Comparison of ENCODE assay signal across 9 mouse cellular contexts in the genomic region with DNA sequence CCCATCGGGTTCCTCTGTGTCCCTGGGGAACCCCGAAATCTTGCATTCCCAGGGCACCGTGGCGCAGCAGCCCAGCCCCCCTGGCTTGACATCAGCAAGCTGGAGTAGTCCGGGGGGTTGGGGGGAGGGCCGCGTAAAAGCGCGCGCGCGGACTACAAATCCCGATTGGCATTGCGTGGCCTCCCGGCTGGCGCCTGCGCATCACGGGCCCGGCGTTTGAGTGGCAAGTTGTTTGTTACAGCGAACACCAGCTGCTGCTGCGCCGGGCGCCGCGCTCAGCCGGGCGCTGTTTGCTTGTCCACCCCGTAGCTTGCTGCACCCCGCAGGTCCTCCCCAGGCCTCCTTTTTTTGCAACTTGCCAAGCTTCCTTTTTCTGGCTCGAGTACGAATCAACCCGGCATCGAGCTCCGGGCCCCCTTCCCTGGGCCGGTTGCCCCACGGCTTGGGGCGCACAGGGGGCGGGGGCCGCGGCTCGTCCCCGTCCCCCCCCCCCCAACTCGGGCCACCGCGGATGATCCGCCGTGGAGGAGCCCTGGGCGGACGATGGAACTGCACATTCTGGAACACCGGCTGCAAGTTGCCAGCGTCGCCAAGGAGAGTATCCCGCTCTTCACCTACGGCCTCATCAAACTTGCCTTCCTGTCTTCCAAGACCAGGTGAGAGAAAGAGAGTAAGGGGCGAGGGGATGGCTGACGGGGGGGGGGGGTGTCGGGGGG. TPM values are rescaled to one million over a fixed set of nuclear protein-coding genes. Genes with fewer than 3 reads are reported as not detected.
DNase-seq lines count a peak whose midpoint lies in the region; ATAC-seq lines count a peak whose summit lies in the region.
"Had no signal": no experiment of that assay in that cellular context is flagged by ENCODE, and none has a peak within 500 bp of the region (broad histone marks: within the 10 kb centered on the region; RNA-seq: fewer than 3 reads in every experiment).

Castor2 (plus strand) TSS at position 216 of the 716 bp plus-strand sequence.

- peak; percentile 37 for DNase-seq in 3134 (ENCODE audit: extremely low read depth, insufficient read length, low spot score)
- DNase-seq in adrenal gland, postnatal 25 days: peak; percentile 95
- DNase-seq in heart, adult 8-10 months (ENCODE audit: low spot score): peak; percentile 93
- peak; percentile 93 to 94 for DNase-seq in kidney, adult 8-10 months
- peak; percentile 98 for DNase-seq in midbrain, embryonic 14.5 days
- peak; percentile 55 for DNase-seq in spleen, adult 12 weeks (ENCODE audit: low spot score)

- peaks cover 26% of the 10 kb centered on the region for H3K4me1 ChIP-seq in embryonic facial prominence, embryonic 12.5 days
- H3K4me1 ChIP-seq in limb, embryonic 12.5 days (replicated peaks): peaks cover 32% of the 10 kb centered on the region
- H3K4me1 ChIP-seq in midbrain, embryonic 14.5 days (ENCODE audit: control insufficient read depth, insufficient read depth, low read length): peaks cover 14% of the 10 kb centered on the region

- peak within 1 kb of the TSS; percentile 65 for H3K4me3 ChIP-seq in embryonic facial prominence, embryonic 12.5 days
- peak within 1 kb of the TSS; percentile 78 for H3K4me3 ChIP-seq in limb, embryonic 12.5 days (replicated peaks)
- peak within 1 kb of the TSS; percentile 81 for H3K4me3 ChIP-seq in midbrain, embryonic 14.5 days (replicated peaks; ENCODE audit: low read depth, low read length)

- H3K4me2 ChIP-seq in embryonic facial prominence, embryonic 12.5 days (replicated peaks): peak within 1 kb of the TSS; percentile 92
- peak within 1 kb of the TSS; percentile 94 for H3K4me2 ChIP-seq in limb, embryonic 12.5 days
- peak within 1 kb of the TSS; percentile 90 for H3K4me2 ChIP-seq in midbrain, embryonic 14.5 days (ENCODE audit: low read length)

- H3K9ac ChIP-seq in embryonic facial prominence, embryonic 12.5 days: peak within 1 kb of the TSS; percentile 72
- peak within 1 kb of the TSS; percentile 76 for H3K9ac ChIP-seq in limb, embryonic 12.5 days (replicated peaks)
- peak within 1 kb of the TSS; percentile 82 for H3K9ac ChIP-seq in midbrain, embryonic 14.5 days (replicated peaks; ENCODE audit: low read length)

- H3K27me3 ChIP-seq in embryonic facial prominence, embryonic 12.5 days: no peaks in the 10 kb centered on the region
- no peaks in the 10 kb centered on the region for H3K27me3 ChIP-seq in limb, embryonic 12.5 days
- H3K27me3 ChIP-seq in midbrain, embryonic 14.5 days (ENCODE audit: control insufficient read depth, insufficient read depth, low read length): no peaks in the 10 kb centered on the region

- no peaks in the 10 kb centered on the region for H3K36me3 ChIP-seq in embryonic facial prominence, embryonic 12.5 days
- H3K36me3 ChIP-seq in limb, embryonic 12.5 days: no peaks in the 10 kb centered on the region
- no peaks in the 10 kb centered on the region for H3K36me3 ChIP-seq in midbrain, embryonic 14.5 days (ENCODE audit: control insufficient read depth, insufficient read depth, low read length)
- H3K36me3 ChIP-seq: G1E had no signal

- H3K27ac ChIP-seq in embryonic facial prominence, embryonic 12.5 days: peak within 1 kb of the TSS; percentile 74
- peak within 1 kb of the TSS; percentile 78 for H3K27ac ChIP-seq in limb, embryonic 12.5 days
- peak within 1 kb of the TSS; percentile 91 for H3K27ac ChIP-seq in midbrain, embryonic 14.5 days (replicated peaks; ENCODE audit: low read depth, low read length)

- under 1% methylated on average over 52 of the region's 58 CpGs for WGBS in embryonic facial prominence, embryonic 12.5 days
- WGBS in limb, embryonic 12.5 days: under 1% methylated on average over 56 of the region's 58 CpGs
- under 1% methylated on average over 52 of the region's 58 CpGs for WGBS in midbrain, embryonic 14.5 days

- H3K9me3 ChIP-seq in embryonic facial prominence, embryonic 12.5 days: no peaks in the 10 kb centered on the region
- no peaks in the 10 kb centered on the region for H3K9me3 ChIP-seq in limb, embryonic 12.5 days
- H3K9me3 ChIP-seq in midbrain, embryonic 14.5 days (ENCODE audit: control insufficient read depth, low read length): no peaks in the 10 kb centered on the region

- ATAC-seq in embryonic facial prominence, embryonic 12.5 days (ENCODE audit: insufficient number of reproducible peaks, insufficient read depth, low FRiP score, low TSS enrichment): peak; percentile 86
- peak; percentile 79 for ATAC-seq in limb, embryonic 12.5 days (ENCODE audit: insufficient number of reproducible peaks, insufficient read depth, low FRiP score, low TSS enrichment, low read depth)
- ATAC-seq in midbrain, embryonic 14.5 days (ENCODE audit: low FRiP score, low TSS enrichment): peak; percentile 85

RNA-seq across cellular contexts. Expression of gene Castor2, which starts in this region (rescaled TPM):
- 12.7 and 12.9 TPM in 2 replicates for total RNA-seq in adrenal gland, postnatal 25 days (2021)
- 9.4 and 11.5 TPM in 2 replicates for polyA plus RNA-seq in embryonic facial prominence, embryonic 12.5 days (2016; fragmentation: Nextera tagmentation; extraction: Ambion mirVana)
- total RNA-seq in heart, adult 8-10 months (2022): 10 to 100 TPM; 21.6 to 32.9 (median 25.9) TPM
- polyA plus RNA-seq in limb, embryonic 12.5 days (2016; fragmentation: Nextera tagmentation; extraction: Ambion mirVana): 13.2 and 14.1 TPM in 2 replicates
- 31.7 and 33.2 TPM in 2 replicates for polyA plus RNA-seq in midbrain, embryonic 14.5 days (2014; fragmentation: Nextera tagmentation; extraction: Ambion mirVana)
- polyA plus RNA-seq: G1E had no signal

Comparison
In these comparisons a context has a peak if more than half of its experiments do, and no peak if none do; other contexts are left out.
1. Peak in every context shown above with its lines: DNase-seq, ATAC-seq, H3K4me3 ChIP-seq and H3K27ac ChIP-seq.
2. DNase-seq: peak in every context shown above with its lines; median percentile 98 in midbrain, embryonic 14.5 days; 95 in adrenal gland, postnatal 25 days; 94 in kidney, adult 8-10 months; 93 in heart, adult 8-10 months; 55 in spleen, adult 12 weeks; 37 in 3134.